ENCODE assay signal across 19 mouse cellular contexts in genomic region chr17:68308381-68308780, GRCm38 (mm10). TPM values are rescaled to one million over a fixed set of nuclear protein-coding genes. Genes with fewer than 3 reads are reported as not detected.
"Had no signal": no experiment of that assay in that cellular context is flagged by ENCODE, and none has a peak within 500 bp of the region (broad histone marks: within the 10 kb centered on the region; RNA-seq: fewer than 3 reads in every experiment).

No protein-coding gene starts in this region.

- DNase-seq: kidney, adult 8-10 months; kidney, postnatal 25 days; layer of hippocampus, adult 9-11 months; layer of hippocampus, postnatal 36 days; lung, adult 18-20 months; lung, postnatal 10 days; lung, postnatal 4 days; retina, postnatal 1 day; right cerebral cortex, postnatal 4 days; spleen, adult 18-20 months; thymus, adult 2 months; thymus, postnatal 25 days had no signal

- H3K9me3 ChIP-seq: limb, embryonic 13.5 days; midbrain, embryonic 10.5 days; neural tube, embryonic 13.5 days had no signal

- H3K9ac ChIP-seq: limb, embryonic 13.5 days; liver, embryonic 14.5 days; neural tube, embryonic 13.5 days had no signal

- H3K4me1 ChIP-seq: limb, embryonic 13.5 days; midbrain, embryonic 10.5 days; neural tube, embryonic 13.5 days had no signal

- H3K4me3 ChIP-seq: limb, embryonic 13.5 days; midbrain, embryonic 10.5 days; neural tube, embryonic 13.5 days had no signal

- H3K4me2 ChIP-seq: limb, embryonic 13.5 days; neural tube, embryonic 13.5 days had no signal

- H3K27me3 ChIP-seq: limb, embryonic 13.5 days; neural tube, embryonic 13.5 days had no signal

- H3K36me3 ChIP-seq: limb, embryonic 13.5 days; midbrain, embryonic 10.5 days; neural tube, embryonic 13.5 days had no signal

- H3K27ac ChIP-seq: limb, embryonic 13.5 days; liver, embryonic 14.5 days; midbrain, embryonic 10.5 days; neural tube, embryonic 13.5 days had no signal

RNA-seq across cellular contexts. Expression of gene L3mbtl4, which starts 34.8 kb away (rescaled TPM):
- total RNA-seq: liver, adult 2 months; megakaryocyte, adult 5-6 weeks had no signal
- polyA plus RNA-seq: liver, adult 2 months; liver, embryonic 14.5 days; stomach, embryonic 14.5 days; thymus, adult 2 months had no signal
